Mouse (Mus musculus): ENCODE results near the gene Gm49321. TPM values are rescaled to one million over a fixed set of nuclear protein-coding genes. Genes with fewer than 3 reads are reported as not detected.

Gm49321 gene
- total RNA-seq, 2 experiments from 2014 or later = 10.5 to 13.3 TPM

- DNase-seq (ENCODE audit: low spot score in 2 of 2) = peak; percentile 68 to 80
- intact Hi-C loops (cut with DNase I) = no loop called here
Observed at GRCm38 (mm10) chr12:73997297-73998127, 60.1 kb downstream of the Gm49321 start, which contains the start of gene Syt16. Gene Syt16, plus strand, starts transcription at chr12:73997661.

DNA sequence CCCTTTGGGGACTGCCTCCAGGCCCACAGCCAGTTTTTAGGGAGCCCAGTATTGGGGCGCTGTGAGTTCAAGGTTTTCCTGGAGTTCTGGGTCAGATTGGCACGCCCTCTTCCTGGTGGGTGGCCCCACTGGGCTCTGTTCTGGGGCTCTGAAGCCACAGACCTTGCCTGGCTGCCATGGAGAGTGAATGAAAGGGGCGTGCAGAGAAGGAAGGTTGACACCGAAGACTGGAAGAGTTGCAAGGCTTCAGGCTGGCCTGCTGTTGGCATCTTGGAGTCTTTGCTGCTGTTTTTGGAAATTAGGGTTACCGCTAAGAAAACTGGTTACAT lies 60.6 kb downstream of the Gm49321 start:
- DNase-seq (ENCODE audit: low spot score in 2 of 2) = peak in 1 of 2 experiments; percentile 59
- intact Hi-C loops (cut with DNase I) = no loop called here

DNA sequence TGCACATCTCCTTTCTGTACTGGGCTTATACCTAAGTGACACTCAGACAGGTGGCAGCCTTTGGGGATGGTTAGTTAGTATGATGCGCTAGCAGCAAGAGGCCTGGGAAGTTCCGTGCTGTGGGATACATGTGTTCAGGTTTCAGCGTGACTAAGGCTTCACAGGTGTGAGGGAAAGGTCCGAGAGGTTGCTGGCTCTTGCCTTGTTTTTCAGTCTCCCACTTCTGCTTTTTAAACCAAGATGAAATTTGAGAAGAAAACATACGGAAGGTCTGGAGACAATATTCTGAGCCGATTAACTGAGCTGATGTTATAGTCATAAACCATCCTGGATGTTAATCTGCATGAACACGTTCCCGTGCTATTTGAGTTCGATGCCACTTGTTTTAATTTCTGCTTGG lies 65.0 kb downstream of the Gm49321 start:
- DNase-seq (ENCODE audit: low spot score in 2 of 2) = no peak
- intact Hi-C loops (cut with DNase I) = no loop called here

GRCm38 (mm10) chr12:74009448-74009911 lies 72.0 kb downstream of the Gm49321 start:
- intact Hi-C loops (cut with DNase I) = no loop called here
- DNase-seq (ENCODE audit: low spot score in 2 of 2) = peak; percentile 71 to 72

DNA sequence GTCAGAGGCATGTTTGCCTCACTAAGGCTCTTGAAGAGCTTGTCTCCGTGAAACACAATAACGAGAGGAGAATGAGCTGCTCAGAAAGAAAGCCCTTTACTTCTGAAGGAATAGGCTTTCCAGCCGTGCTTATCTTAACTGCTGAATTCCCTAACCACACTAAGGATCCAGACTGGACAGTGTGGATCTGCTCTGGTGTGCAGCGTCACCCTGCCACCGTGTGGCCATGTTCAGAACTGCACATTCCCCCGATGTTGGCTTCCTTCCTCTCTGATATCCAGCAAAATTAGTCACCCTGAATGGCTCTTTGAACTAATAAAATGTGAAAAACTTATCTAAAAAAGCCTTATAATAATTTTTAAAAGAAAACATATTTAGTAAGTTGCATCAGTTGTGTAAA lies 76.3 kb downstream of the Gm49321 start:
- peak; percentile 77 to 83 for DNase-seq (ENCODE audit: low spot score in 2 of 2)
- intact Hi-C loops (cut with DNase I) = loop anchor here (1.0 to 10.0 kb wide), 3 partner anchors 279 to 449 kb away; no protein-coding TSS in a partner anchor

DNA sequence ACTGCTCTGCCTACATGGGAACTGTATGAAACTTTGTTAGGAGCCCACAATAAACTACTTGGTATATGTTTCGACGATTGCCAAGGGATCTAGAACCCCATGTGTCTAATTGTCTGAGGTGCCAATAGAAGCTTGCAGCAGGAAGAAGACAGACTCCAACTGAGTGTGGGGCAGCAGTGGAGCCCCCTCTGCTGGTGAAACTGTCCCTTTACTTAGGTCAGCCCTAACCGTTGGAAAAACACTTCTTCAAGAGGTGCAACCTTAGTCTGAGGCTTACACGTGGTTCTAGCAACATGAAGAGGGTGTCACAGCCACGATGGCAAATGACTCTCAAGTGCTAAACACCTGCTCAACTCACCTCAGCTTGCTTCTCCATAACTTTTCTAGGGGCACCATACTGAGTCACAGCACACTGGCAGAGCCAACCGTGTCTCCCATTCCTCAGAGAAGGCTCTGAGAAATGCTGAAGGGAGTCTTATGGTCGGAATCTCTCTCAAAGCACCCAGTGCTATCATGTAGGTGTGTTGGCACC lies 77.4 kb downstream of the Gm49321 start:
- intact Hi-C loops (cut with DNase I) = loop anchor here (5.0 to 10.0 kb wide), 2 partner anchors 277 to 450 kb away; no protein-coding TSS in a partner anchor
- DNase-seq (ENCODE audit: low spot score in 2 of 2) = no peak

GRCm38 (mm10) chr12:74015491-74015890 lies 78.0 kb downstream of the Gm49321 start:
- no peak for DNase-seq (ENCODE audit: low spot score in 2 of 2)
- intact Hi-C loops (cut with DNase I) = loop anchor here (10.0 kb wide), 1 partner anchor 451 kb away; no protein-coding TSS in a partner anchor

Other genes with a start within 250 kb of the Gm49321 start
- 10 to 100 TPM; 54.6 TPM for gene Hif1a, start 36.3 kb upstream of the Gm49321 start, total RNA-seq (2021)
- gene Snapc1, start 26.8 kb downstream of the Gm49321 start, total RNA-seq (2021) = 10 to 100 TPM; 41.1 to 50.4 TPM
- 100 to 1,000 TPM in 1 of 2 experiments, 10 to 100 TPM in 1; 82.4 to 104 TPM for gene Syt16, start 60.0 kb downstream of the Gm49321 start, total RNA-seq (2021)

Data from left cerebral cortex, postnatal 36 days (tissue).